In the genomic region with DNA sequence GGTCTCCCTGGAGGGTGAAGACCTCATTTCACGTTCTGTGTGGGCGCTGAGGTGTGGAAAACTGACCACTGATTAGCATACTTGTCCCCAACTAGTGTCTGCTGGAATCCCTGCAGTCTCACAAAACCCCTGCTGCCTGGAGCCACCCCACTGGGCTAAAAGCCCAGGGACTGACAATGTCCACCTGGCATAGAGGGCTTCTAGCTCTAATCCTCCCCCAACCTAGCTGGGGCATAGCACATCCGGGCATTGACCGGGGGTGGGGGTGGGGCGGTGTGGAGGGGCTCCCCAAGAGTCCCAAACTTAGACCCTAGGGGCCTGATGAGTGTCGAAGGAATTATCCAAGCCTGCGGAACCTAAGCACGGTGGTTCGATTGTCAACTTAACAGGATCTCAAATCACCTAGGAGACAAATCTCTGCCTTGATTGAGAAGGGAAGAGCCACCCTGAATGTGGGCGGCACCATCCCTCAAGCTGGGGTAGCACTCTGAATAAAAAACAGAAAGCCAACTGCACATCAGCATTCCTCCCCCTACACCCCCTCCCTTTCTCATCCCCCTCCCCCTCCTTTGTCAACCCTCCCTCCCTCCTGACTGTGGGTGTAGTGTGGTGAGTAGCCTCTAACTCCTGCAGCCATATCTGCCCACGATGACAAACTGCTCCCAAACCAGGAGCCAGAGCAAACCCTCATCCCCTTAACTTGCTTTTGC, we compare ENCODE assay signal across 16 mouse cellular contexts. TPM values are rescaled to one million over a fixed set of nuclear protein-coding genes. Genes with fewer than 3 reads are reported as not detected.
DNase-seq lines count a peak whose midpoint lies in the region; ATAC-seq and TF ChIP-seq lines count a peak whose summit lies in the region.
"Had no signal": no experiment of that assay in that cellular context is flagged by ENCODE, and none has a peak within 500 bp of the region (broad histone marks: within the 10 kb centered on the region; RNA-seq: fewer than 3 reads in every experiment).

No protein-coding gene starts in this region.

- no peak overlapping the region for H3K27ac ChIP-seq in kidney, embryonic 15.5 days
- H3K27ac ChIP-seq in midbrain, embryonic 10.5 days (replicated peaks): peak overlapping the region; percentile 86
- H3K27ac ChIP-seq: limb, embryonic 13.5 days; liver, embryonic 15.5 days; macrophage had no signal

- WGBS in kidney, embryonic 15.5 days: 43% methylated on average over 11 of the region's 11 CpGs
- 6% methylated on average over 11 of the region's 11 CpGs for WGBS in midbrain, embryonic 10.5 days

- no peak overlapping the region for H3K4me3 ChIP-seq in kidney, embryonic 15.5 days (replicated peaks)
- 0 out of 2 replicates have a peak overlapping the region, but pooled peaks have one; percentile 4 for H3K4me3 ChIP-seq in G1E (ENCODE audit: low read depth, low read length)
- peak overlapping the region; percentile 32; the same call in 1 of the 2 replicates for H3K4me3 ChIP-seq in midbrain, embryonic 10.5 days
- H3K4me3 ChIP-seq: limb, embryonic 13.5 days; liver, embryonic 15.5 days had no signal

- DNase-seq in kidney, adult 8-10 months: no peak
- DNase-seq in ES-CJ7 (ENCODE audit: low read depth, low spot score): peak; percentile 11
- no peak for DNase-seq in G1E (ENCODE audit: low spot score)
- DNase-seq in midbrain, embryonic 10.5 days (ENCODE audit: low spot score): peak; percentile 68
- no peak for DNase-seq in left cerebral cortex, adult 18-20 months (ENCODE audit: low spot score in 2 of 2)
- no peak for DNase-seq in heart, adult 8-10 months (ENCODE audit: low spot score)
- DNase-seq: adrenal gland, postnatal 25 days; kidney, postnatal 14 days; thymus, postnatal 25 days had no signal

- H3K9ac ChIP-seq in kidney, embryonic 15.5 days: no peak overlapping the region
- H3K9ac ChIP-seq: limb, embryonic 13.5 days; liver, embryonic 15.5 days had no signal

- 0 out of 2 replicates have a peak, but pooled peaks have one; percentile 15 for ATAC-seq in kidney, embryonic 15.5 days (replicated peaks; ENCODE audit: low FRiP score)
- no peak for ATAC-seq in G1E (ENCODE audit: extremely low read depth, insufficient number of reproducible peaks, low FRiP score, poor library complexity, severe bottlenecking)
- no peak for ATAC-seq in inflammation-experienced regulatory T-cells, adult 6 months
- ATAC-seq: activated CD4-positive, CD25-positive, alpha-beta regulatory T cell, adult 4 months; CD4-positive, CD25-positive, alpha-beta regulatory T cell, adult 4 months had no signal

- no peak for TF ChIP-seq CTCF in G1E (IDR thresholded peaks at IDR 0.05; ENCODE audit: low read depth, low read length)

- H3K36me3 ChIP-seq in kidney, embryonic 15.5 days: no peaks in the 10 kb centered on the region
- H3K36me3 ChIP-seq in G1E (replicated peaks): no peaks in the 10 kb centered on the region
- H3K36me3 ChIP-seq in midbrain, embryonic 10.5 days: peaks cover 8% of the 10 kb centered on the region; the same call in 1 of the 2 replicates
- H3K36me3 ChIP-seq: limb, embryonic 13.5 days; liver, embryonic 15.5 days had no signal

- H3K4me2 ChIP-seq in kidney, embryonic 15.5 days: no peak overlapping the region
- H3K4me2 ChIP-seq: limb, embryonic 13.5 days; liver, embryonic 15.5 days had no signal

- no peaks in the 10 kb centered on the region for H3K9me3 ChIP-seq in kidney, embryonic 15.5 days (replicated peaks)
- H3K9me3 ChIP-seq in G1E (replicated peaks): peaks cover 92% of the 10 kb centered on the region
- H3K9me3 ChIP-seq in midbrain, embryonic 10.5 days (replicated peaks): peaks cover 3% of the 10 kb centered on the region; the same call in 1 of the 2 replicates
- H3K9me3 ChIP-seq: limb, embryonic 13.5 days; liver, embryonic 15.5 days had no signal

- peaks cover 5% of the 10 kb centered on the region; the same call in 1 of the 2 replicates for H3K4me1 ChIP-seq in kidney, embryonic 15.5 days
- no peaks in the 10 kb centered on the region for H3K4me1 ChIP-seq in G1E (ENCODE audit: insufficient read depth, low read depth, low read length)
- H3K4me1 ChIP-seq in midbrain, embryonic 10.5 days: peaks cover 46% of the 10 kb centered on the region
- H3K4me1 ChIP-seq: limb, embryonic 13.5 days; liver, embryonic 15.5 days had no signal

- 0 out of 2 replicates have a peak, but pooled peaks cover 12% of the 10 kb centered on the region for H3K27me3 ChIP-seq in kidney, embryonic 15.5 days
- H3K27me3 ChIP-seq in G1E (ENCODE audit: insufficient read depth, low read length): no peaks in the 10 kb centered on the region; the same call in 1 of the 2 replicates
- peaks cover 18% of the 10 kb centered on the region; the same call in 1 of the 2 replicates for H3K27me3 ChIP-seq in midbrain, embryonic 10.5 days (ENCODE audit: low read depth, poor library complexity, severe bottlenecking)
- H3K27me3 ChIP-seq: limb, embryonic 13.5 days had no signal

RNA-seq across cellular contexts. Expression of a gene that starts 29.5 kb away (rescaled TPM):
- polyA plus RNA-seq in kidney, embryonic 15.5 days (2015; fragmentation: Nextera tagmentation; extraction: Ambion mirVana): 0.32 and 0.79 TPM in 2 replicates
- not detected in 2 replicates for total RNA-seq in G1E (2014; fragmentation: Nextera tagmentation)
- total RNA-seq in G1E (2017): 0.16 TPM in 1 of 2 replicates, not detected in the other
- polyA plus RNA-seq in G1E (2012): not detected in 2 replicates
- 7.6 and 8.3 TPM in 2 replicates for polyA plus RNA-seq in midbrain, embryonic 10.5 days (2016; fragmentation: Nextera tagmentation; extraction: Ambion mirVana)
- polyA plus RNA-seq in inflammation-experienced regulatory T-cells, adult 6 months (2017; shearing (Covaris generic)): under 1 TPM in 1 of 3 experiments, not detected in 2; 0.30 TPM
- 100 to 1,000 TPM; 301 to 331 TPM for total RNA-seq in left cerebral cortex, adult 18-20 months (2021)
- total RNA-seq in heart, adult 8-10 months (2022): under 1 TPM in 3 of 4 experiments, not detected in 1; 0.14 to 0.19 (median 0.16) TPM
- polyA plus RNA-seq: CD4-positive, CD25-positive, alpha-beta regulatory T cell, adult 4 months; macrophage had no signal

Comparison
In these comparisons a context has a peak if more than half of its experiments do, and no peak if none do; other contexts are left out.
1. DNase-seq: peak in ES-CJ7 (single experiment) and midbrain, embryonic 10.5 days (single experiment); none in kidney, adult 8-10 months (0 of 2), G1E (single experiment), left cerebral cortex, adult 18-20 months (0 of 2) and heart, adult 8-10 months (single experiment).